Mouse (Mus musculus) bone marrow, adult 2 months (tissue): ENCODE measurements around the gene Telo2. TPM values are rescaled to one million over a fixed set of nuclear protein-coding genes. Genes with fewer than 3 reads are reported as not detected.

ENCODE experiments used
- H3K27ac ChIP-seq: fragments of 200-500 bp; 2 replicates; pipeline ENCODE4 v1.5.1; 2012; ENCODE audit warnings: low read depth, mild to moderate bottlenecking, control low read depth, inconsistent platforms, low read length; ENCODE audit not compliant: control insufficient read depth, poor library complexity, insufficient read depth
- H3K4me1 ChIP-seq: fragments of 200-500 bp; 2 replicates; pipeline ENCODE4 v1.6.1; 2011; ENCODE audit warnings: low read length; ENCODE audit not compliant: control insufficient read depth, insufficient read depth
- H3K4me3 ChIP-seq: fragments of 200-500 bp; replicated peaks from 2 replicates; pipeline ENCODE3; 2011; ENCODE audit warnings: mild to moderate bottlenecking, low read depth, low read length, control low read depth; ENCODE audit not compliant: control insufficient read depth
- CTCF ChIP-seq: fragments of 200-500 bp; IDR thresholded peaks from 2 replicates; pipeline ENCODE4 v1.5.1; 2011; ENCODE audit warnings: low read length, control low read depth; ENCODE audit not compliant: control insufficient read depth, insufficient read depth
- POLR2A ChIP-seq: fragments of 200-500 bp; IDR thresholded peaks from 2 replicates; pipeline ENCODE4 v1.6.1; 2011; ENCODE audit warnings: low read depth, mild to moderate bottlenecking, control low read depth, low read length, borderline replicate concordance; ENCODE audit not compliant: control insufficient read depth
- WGBS: fragments of 180-500 bp; shearing (Covaris S2); methylation state at CpG from one replicate; pipeline ENCODE4 v1.1.7; 2018; 5-methylcytosine and 5-hydroxymethylcytosine counted together
- polyA plus RNA-seq: library from polyadenylated mRNA; stranded (reverse); fragments of >200 nt; gene quantifications from 2 replicates; pipeline ENCODE4 v1.2.4, GENCODE M21; 2011; ENCODE audit warnings: low replicate concordance; ENCODE audit not compliant: missing spikeins, insufficient read depth, insufficient read length

The Telo2 gene
- polyA plus RNA-seq, 1 experiment = 30.4 TPM

DNA sequence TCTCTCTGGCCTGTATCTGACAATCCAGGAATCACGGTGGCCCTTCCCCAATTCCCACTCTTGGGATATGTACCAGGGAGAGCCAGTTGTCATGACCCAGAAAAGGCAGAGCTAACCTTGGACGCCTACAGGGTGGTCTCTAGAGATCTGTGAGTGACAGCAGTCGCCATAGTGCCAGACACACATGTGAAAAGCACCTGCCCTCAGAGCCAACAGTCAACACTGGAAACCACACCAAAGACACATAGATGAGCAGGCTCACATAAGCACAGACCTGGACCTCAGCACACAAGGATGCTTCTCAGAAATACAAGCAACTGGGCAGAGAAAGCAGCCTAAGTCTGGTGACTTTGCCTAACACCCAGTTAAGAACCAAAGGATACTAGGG lies 3.4 kb downstream of the Telo2 start:
- TF ChIP-seq POLR2A (no peak), CTCF (no peak)
- Histone ChIP-seq H3K4me1 (no peaks in the 10 kb centered on the region; the same call in 1 of the 2 replicates), H3K27ac (no peak overlapping the region), H3K4me3 (no peak overlapping the region)
- WGBS = 89% methylated on average over 3 of the region's 3 CpGs

DNA sequence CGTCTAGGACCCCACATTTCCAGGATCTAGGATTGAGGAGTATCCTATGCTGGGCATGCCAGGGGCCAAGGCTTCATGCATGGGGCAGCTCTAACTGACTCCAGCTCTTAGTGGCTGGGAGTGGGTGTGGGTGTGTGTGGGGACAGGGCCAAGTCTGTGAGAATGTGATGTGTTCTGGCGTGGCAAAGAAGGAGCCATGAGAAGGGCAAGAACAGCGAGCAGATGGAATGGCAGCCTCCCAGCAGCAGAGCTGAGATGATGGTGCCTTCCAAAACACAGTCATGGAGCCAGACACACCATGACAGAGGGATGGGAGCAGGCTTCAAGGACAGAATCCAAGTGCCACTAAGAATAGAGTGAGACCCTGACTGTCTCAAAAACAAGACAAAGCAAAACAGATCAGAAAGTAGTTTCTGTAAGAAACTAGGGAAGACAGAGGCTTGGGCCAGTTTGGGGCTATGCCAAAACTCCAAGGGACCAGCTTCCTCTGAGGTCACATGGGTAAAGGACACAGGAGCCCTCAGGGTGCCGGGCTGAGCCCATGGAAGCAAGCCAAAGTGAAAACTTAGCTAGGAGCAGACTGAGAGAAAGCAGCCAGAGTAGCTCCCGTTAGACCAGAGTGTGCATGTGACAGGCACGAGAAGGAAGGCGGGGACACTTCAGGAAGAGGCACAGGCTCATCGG lies 3.9 kb downstream of the Telo2 start:
- Histone ChIP-seq H3K27ac (no peak overlapping the region), H3K4me1 (no peaks in the 10 kb centered on the region; the same call in 1 of the 2 replicates), H3K4me3 (no peak overlapping the region)
- WGBS = 78% methylated on average over 8 of the region's 8 CpGs
- TF ChIP-seq POLR2A (no peak), CTCF (no peak)

DNA sequence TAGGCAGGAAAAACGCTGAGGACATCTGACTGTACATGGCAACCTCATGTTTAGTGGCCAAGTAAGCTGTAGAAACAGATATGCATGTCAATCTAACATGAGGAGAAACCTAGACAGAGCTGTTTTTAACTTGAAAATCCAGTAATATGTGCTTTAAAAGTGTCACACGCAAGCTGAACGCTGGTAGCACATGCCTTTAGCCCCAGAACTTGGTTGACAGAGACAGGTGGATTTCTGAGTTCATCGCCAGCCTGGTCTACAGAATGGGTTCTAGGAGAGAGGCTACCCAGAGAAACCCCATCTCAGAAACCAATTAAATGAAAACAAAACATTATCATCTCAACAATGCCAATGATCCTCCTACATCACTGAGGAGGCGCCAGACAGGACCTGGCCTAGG lies 4.5 kb downstream of the Telo2 start:
- WGBS = 89% methylated on average over 5 of the region's 5 CpGs
- TF ChIP-seq POLR2A (no peak), CTCF (no peak)
- Histone ChIP-seq H3K4me1 (no peaks in the 10 kb centered on the region; the same call in 1 of the 2 replicates), H3K4me3 (no peak overlapping the region), H3K27ac (no peak overlapping the region)

DNA sequence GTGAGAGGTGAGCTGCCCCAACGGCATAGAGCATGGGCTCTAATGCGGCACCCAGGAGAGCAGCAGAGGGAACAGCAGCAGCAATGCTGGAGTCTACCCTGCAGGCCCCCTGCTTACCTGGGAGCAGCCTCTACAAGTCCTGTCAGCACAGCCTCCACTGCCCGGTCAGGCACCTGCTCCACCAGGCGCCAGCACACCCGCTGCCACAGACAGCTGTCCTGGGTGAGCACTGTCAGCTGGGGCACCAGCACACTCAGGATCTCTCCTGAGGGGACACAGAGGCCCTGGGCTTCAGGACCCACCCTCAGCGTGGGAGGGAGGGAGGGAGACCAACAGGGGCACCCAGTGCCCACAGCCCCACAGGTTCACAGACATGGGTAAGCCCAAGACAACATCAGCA lies 5.2 kb downstream of the Telo2 start:
- Histone ChIP-seq H3K4me1 (no peaks in the 10 kb centered on the region; the same call in 1 of the 2 replicates), H3K27ac (no peak overlapping the region), H3K4me3 (no peak overlapping the region)
- 89% methylated on average over 6 of the region's 6 CpGs for WGBS
- TF ChIP-seq POLR2A (no peak), CTCF (no peak)

DNA sequence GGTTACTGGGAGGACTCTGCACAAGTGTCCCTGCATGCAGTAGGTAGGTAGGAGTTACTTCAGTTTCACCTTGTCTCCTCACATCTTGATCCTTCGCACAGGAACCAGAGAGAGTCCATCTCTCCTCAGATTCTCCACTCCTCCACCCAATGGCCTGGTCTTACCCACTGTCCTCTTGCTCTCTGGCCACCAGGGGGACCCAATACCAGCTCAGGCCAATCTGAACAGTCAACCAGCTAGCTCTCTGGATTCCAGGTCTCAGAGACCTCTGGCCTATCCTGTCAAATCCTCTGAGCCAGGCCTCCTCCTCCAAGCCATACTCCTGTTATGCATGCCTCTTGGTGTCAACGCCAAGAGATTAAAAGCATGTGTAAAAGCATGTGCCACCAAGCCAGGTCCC lies 6.2 kb downstream of the Telo2 start:
- WGBS = 89% methylated on average over 2 of the region's 2 CpGs
- peak; percentile 75 for TF ChIP-seq CTCF
- no peak for TF ChIP-seq POLR2A
- Histone ChIP-seq H3K4me3 (no peak overlapping the region), H3K4me1 (no peaks in the 10 kb centered on the region), H3K27ac (no peak overlapping the region)

DNA sequence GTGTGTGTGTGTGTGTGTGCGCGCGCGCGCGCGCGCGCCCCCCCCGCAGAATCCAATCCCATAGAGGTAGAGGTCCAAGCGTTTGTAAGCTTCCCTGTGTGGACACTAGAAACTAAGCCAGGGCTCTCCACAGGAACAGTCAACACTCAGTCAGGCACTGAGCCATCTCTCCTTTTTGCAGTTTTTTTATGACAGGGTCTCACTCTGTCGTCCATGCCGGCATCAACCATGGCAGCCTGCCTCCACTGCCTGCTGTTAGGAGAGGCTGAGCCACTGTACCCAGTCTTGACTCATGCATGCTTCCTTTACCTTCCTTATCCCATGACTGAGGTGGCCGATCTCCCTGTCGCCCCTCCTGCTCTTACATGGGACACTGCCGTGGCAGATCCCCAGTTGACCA lies 8.0 kb downstream of the Telo2 start:
- no peak overlapping the region for H3K27ac ChIP-seq
- H3K4me3 ChIP-seq = no peak overlapping the region
- WGBS = 94% methylated on average over 16 of the region's 16 CpGs
- H3K4me1 ChIP-seq = no peaks in the 10 kb centered on the region
- TF ChIP-seq POLR2A (no peak), CTCF (no peak)

DNA sequence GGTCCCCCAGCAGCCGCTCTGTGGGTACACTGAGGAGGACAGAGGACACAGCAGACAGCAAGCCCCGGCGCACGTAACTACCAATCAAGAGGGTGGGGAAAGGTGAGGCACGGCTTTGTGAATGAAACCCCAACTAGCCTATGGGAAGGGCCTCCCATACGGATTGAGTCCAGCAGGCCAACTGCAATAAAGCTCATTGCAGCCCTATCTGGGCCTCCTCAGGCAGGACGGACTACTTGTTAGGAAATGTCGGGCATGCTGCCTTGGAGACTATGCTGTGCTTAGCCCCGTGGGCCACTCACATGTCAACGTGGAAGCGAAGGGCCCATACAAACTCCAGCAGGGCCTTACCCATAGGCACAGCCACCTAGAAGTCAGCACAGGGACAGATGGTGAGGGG lies 14.4 kb downstream of the Telo2 start:
- no peak overlapping the region for H3K4me3 ChIP-seq
- H3K4me1 ChIP-seq = no peaks in the 10 kb centered on the region
- no peak overlapping the region for H3K27ac ChIP-seq
- TF ChIP-seq POLR2A (no peak), CTCF (no peak)
- WGBS = 93% methylated on average over 11 of the region's 11 CpGs

DNA sequence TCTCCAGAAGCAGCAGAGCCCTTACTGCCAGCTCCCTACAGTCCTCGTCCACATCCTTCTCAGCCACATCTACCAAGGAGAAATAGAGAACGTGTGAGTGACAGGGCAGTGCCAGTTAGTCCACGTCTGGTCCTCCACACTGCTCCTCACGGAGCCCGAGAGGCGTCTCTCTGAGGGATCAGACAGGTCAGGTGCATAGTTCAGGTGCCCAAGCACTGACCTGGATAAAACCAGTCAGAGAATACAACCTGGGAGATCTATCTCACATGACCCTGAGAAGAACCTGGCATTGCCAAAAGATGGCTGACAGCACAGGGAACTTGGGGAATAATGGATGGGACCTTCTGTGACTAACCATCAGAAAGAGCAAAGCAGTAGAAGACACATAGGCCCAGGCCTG lies 15.7 kb downstream of the Telo2 start:
- 93% methylated on average over 6 of the region's 6 CpGs for WGBS
- no peak overlapping the region for H3K4me3 ChIP-seq
- no peak for TF ChIP-seq POLR2A
- TF ChIP-seq CTCF = no peak
- no peaks in the 10 kb centered on the region for H3K4me1 ChIP-seq
- H3K27ac ChIP-seq = no peak overlapping the region

DNA sequence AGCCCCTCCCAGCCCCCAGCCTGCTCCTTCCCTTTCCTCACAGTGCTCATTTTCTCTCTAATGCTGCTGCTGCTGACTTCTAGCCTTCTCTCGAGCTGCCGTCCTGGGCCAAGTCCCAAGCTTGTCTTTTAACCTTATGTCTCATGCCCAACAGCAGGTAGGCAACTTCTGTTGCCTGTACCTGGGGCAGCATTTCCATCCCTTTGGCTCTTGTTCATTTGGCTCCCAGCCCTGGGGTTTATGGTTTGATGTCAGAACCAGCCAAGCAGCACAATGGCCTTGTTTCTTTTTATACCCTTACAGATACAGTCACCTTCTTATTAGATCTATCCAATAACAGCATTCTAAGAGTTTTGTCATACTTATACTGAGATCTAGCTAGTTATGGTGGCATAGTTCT lies 19.5 kb downstream of the Telo2 start:
- WGBS = 95% methylated on average over 2 of the region's 2 CpGs
- Histone ChIP-seq H3K4me1 (no peaks in the 10 kb centered on the region; the same call in 1 of the 2 replicates), H3K4me3 (no peak overlapping the region), H3K27ac (no peak overlapping the region)
- TF ChIP-seq CTCF (no peak), POLR2A (no peak)
